Mouse (Mus musculus) heart, adult 2 months (tissue): ENCODE results near the gene Nos3. TPM values are rescaled to one million over a fixed set of nuclear protein-coding genes. Genes with fewer than 3 reads are reported as not detected.

Source experiments
- DNase-seq, 2 experiments: peaks; one replicate each; pipeline ENCODE4 v3.0.0; 2021
- H3K27ac ChIP-seq: fragments of 200-600 bp; 2 replicates; pipeline ENCODE4 v1.8.1; 2022
- H3K27me3 ChIP-seq: fragments of 200-500 bp; 2 replicates; pipeline ENCODE4 v1.6.1; 2012; ENCODE audit warnings: mild to moderate bottlenecking, low read length, inconsistent platforms, mixed read lengths; ENCODE audit not compliant: control insufficient read depth, insufficient read depth
- H3K36me3 ChIP-seq: fragments of 200-500 bp; 2 replicates; pipeline ENCODE4 v1.6.1; 2012; ENCODE audit warnings: low read length, inconsistent platforms; ENCODE audit not compliant: control insufficient read depth, insufficient read depth
- H3K4me1 ChIP-seq: fragments of 200-500 bp; 2 replicates; pipeline ENCODE4 v1.6.1; 2011; ENCODE audit warnings: low read length; ENCODE audit not compliant: control insufficient read depth, insufficient read depth
- H3K4me3 ChIP-seq: fragments of 200-600 bp; 2 replicates; pipeline ENCODE4 v1.8.1; 2022
- H3K79me2 ChIP-seq: fragments of 200-500 bp; replicated peaks from 2 replicates; pipeline ENCODE4 v1.6.1; 2012; ENCODE audit warnings: mild to moderate bottlenecking, inconsistent platforms, low read length, moderate library complexity, mixed read lengths; ENCODE audit not compliant: control insufficient read depth, insufficient read depth
- H3K9ac ChIP-seq: fragments of 200-500 bp; 2 replicates; pipeline ENCODE4 v1.6.1; 2012; ENCODE audit warnings: low read depth, mild to moderate bottlenecking, control low read depth, inconsistent platforms, low read length, mixed read lengths
- CTCF ChIP-seq: fragments of 200-600 bp; IDR thresholded peaks from 2 replicates; pipeline ENCODE4 v1.8.1; 2022; ENCODE audit warnings: antibody characterized with exemption, mild to moderate bottlenecking, moderate library complexity
- EP300 ChIP-seq: fragments of 200-500 bp; IDR thresholded peaks from 2 replicates; pipeline ENCODE4 v1.6.1; 2011; ENCODE audit warnings: low read depth, low read length, control low read depth; ENCODE audit not compliant: insufficient read depth
- POLR2A ChIP-seq: fragments of 200-500 bp; IDR thresholded peaks from 2 replicates; pipeline ENCODE4 v1.6.1; 2011; ENCODE audit warnings: mild to moderate bottlenecking, low read depth, low read length, control low read depth; ENCODE audit not compliant: insufficient read depth
- WGBS: fragments of 180-500 bp; shearing (Covaris S2); methylation state at CpG from one replicate; pipeline ENCODE4 v1.1.7; 2018; 5-methylcytosine and 5-hydroxymethylcytosine counted together
- intact Hi-C: fragments of 180-260 bp; cut with DNase I; formaldehyde crosslinking; loops from one replicate; pipeline ENCODE4 v1.15.1; 2025
- polyA plus RNA-seq: library from polyadenylated mRNA; depleted of rRNA; stranded (reverse); fragments of >200 nt; gene quantifications from 2 replicates; pipeline ENCODE4 v1.2.3, GENCODE M21; 2012
- total RNA-seq, 2 experiments: library from RNA; stranded (reverse); gene quantifications; 2 replicates each; pipeline ENCODE4 v1.2.3; 2021

Gene Nos3
- total and polyA plus RNA-seq, 3 experiments = 23.5 to 30.7 (median 24.4) TPM

DNA sequence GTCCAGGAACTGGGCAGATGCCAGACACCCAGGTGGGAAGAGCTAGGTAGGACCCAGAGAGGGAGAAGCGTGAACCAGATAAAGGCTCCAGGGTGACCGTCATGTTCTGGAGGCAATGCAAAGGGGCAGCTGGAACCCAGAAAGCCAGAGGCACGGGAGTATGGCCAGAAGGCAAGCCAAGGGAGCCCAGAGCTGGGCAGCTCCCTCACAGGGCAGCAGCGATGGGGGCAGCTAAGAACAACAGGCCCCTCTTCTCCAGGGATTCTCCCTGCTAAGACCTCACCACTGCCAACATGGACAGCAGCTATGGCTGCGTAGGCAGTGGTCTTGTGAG is 34.7 kb upstream of the Nos3 start:
- no peak for DNase-seq
- no peak for TF ChIP-seq POLR2A
- no peak for TF ChIP-seq EP300
- no peak for TF ChIP-seq CTCF
- 50% methylated on average over 5 of the region's 5 CpGs for WGBS
- no peaks in the 10 kb centered on the region for H3K79me2 ChIP-seq
- no peaks in the 10 kb centered on the region for H3K4me1 ChIP-seq
- H3K9ac ChIP-seq = peak overlapping the region; percentile 23; the same call in 1 of the 2 replicates
- intact Hi-C loops = no loop called here
- H3K36me3 ChIP-seq = no peaks in the 10 kb centered on the region
- peak overlapping the region; percentile 76 for H3K27ac ChIP-seq
- no peak overlapping the region for H3K4me3 ChIP-seq
- no peaks in the 10 kb centered on the region for H3K27me3 ChIP-seq

DNA sequence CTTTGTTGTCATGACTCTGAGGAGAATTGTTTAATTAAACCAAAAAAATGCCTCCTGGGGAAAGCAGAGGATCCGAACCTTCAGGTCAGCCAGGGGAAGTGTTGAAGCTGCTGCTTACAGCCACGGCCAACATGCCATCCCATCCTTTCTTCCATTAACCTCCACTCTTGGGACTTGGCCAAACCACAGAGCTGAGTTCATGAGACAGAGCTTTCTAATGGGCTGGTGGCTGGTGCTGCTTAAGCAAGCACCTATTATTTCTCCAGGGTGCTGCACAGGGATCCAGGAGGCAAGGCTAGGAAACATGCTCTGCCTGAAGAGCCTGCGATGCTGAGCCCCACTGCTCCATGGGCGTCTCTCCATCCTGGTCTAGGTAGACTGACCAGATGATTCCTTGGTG is 32.2 kb upstream of the Nos3 start:
- no peak overlapping the region for H3K27ac ChIP-seq
- whole genome bisulfite sequencing = 74% methylated on average over 4 of the region's 4 CpGs
- H3K4me3 ChIP-seq = no peak overlapping the region
- H3K4me1 ChIP-seq = peaks cover 9% of the 10 kb centered on the region
- DNase-seq = no peak
- H3K9ac ChIP-seq = no peak overlapping the region
- no peaks in the 10 kb centered on the region for H3K79me2 ChIP-seq
- no peaks in the 10 kb centered on the region for H3K27me3 ChIP-seq
- intact Hi-C loops = no loop called here
- TF ChIP-seq POLR2A (no peak), CTCF (no peak), EP300 (no peak)
- no peaks in the 10 kb centered on the region for H3K36me3 ChIP-seq

DNA sequence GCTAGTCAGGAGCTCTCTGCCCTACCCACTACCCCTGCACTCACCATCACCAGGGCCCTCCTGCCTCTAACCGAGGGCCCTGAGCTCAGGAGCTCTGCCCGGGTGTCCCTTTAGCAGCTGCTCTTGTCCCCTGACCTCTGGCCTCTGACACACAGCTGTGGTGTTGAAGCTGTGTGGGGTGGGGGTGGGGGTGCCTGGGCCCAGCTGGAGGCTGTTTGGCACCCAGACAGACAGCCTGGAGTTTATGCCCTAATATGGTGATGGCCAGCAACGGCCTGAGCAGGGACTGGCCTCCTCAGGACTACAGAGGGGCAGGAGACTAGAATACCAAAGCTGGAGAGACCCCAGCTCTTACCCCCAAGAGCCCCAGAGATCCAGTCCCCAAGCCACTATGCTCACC is 29.9 kb upstream of the Nos3 start:
- no peak overlapping the region for H3K9ac ChIP-seq
- intact Hi-C loops = no loop called here
- no peak overlapping the region for H3K4me3 ChIP-seq
- TF ChIP-seq POLR2A = no peak
- TF ChIP-seq EP300 = no peak
- TF ChIP-seq CTCF = no peak
- no peaks in the 10 kb centered on the region for H3K27me3 ChIP-seq
- H3K4me1 ChIP-seq = peaks cover 17% of the 10 kb centered on the region
- peak overlapping the region; percentile 33 for H3K27ac ChIP-seq
- 27% methylated on average over 3 of the region's 3 CpGs for WGBS
- peak in 1 of 2 experiments; percentile 20 for DNase-seq
- H3K36me3 ChIP-seq = no peaks in the 10 kb centered on the region
- no peaks in the 10 kb centered on the region for H3K79me2 ChIP-seq

DNA sequence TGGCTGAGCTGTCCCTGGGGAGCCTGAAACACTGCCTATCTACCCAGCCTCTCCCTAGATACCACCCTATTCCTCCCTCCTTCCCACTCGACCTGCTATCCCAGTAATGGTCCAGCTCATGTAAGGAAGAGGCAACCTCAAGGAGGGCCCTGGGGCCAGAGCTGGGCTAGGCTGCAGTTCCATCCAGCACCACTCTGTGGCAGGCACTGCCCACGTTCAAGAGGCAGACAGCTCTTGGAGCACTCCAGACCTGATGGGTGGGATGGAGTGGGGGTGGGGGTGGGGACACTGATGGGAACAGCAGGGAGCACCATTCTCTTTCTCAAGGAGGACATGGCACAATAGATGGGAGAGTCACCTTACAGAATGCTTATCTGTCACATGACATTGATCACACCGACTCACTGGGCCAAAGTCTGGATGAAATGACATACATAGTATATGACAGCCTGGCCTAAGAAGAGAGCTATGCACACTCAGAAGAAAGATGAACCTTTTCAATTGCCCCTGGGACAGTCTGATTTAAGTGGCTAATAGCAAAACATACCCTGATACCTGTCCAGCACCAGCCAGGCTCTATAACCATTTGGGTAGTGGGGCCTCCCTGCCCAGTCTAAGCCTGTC is 28.6 kb upstream of the Nos3 start:
- no peaks in the 10 kb centered on the region for H3K36me3 ChIP-seq
- WGBS = 19% methylated on average over 3 of the region's 3 CpGs
- TF ChIP-seq CTCF = peak; percentile 84
- TF ChIP-seq POLR2A = no peak
- TF ChIP-seq EP300 = 0 out of 2 replicates have a peak, but pooled peaks have one; percentile 44
- H3K9ac ChIP-seq = no peak overlapping the region
- no peaks in the 10 kb centered on the region for H3K79me2 ChIP-seq
- intact Hi-C loops = loop anchor here (1.0 to 2.0 kb wide), 3 partner anchors 17 to 57 kb away; partner anchors contain the start of genes Abcb8 and Atg9b
- peak; percentile 65 to 71 for DNase-seq
- peaks cover 17% of the 10 kb centered on the region for H3K4me1 ChIP-seq
- peak overlapping the region; percentile 71 for H3K27ac ChIP-seq
- H3K27me3 ChIP-seq = no peaks in the 10 kb centered on the region
- H3K4me3 ChIP-seq = no peak overlapping the region

DNA sequence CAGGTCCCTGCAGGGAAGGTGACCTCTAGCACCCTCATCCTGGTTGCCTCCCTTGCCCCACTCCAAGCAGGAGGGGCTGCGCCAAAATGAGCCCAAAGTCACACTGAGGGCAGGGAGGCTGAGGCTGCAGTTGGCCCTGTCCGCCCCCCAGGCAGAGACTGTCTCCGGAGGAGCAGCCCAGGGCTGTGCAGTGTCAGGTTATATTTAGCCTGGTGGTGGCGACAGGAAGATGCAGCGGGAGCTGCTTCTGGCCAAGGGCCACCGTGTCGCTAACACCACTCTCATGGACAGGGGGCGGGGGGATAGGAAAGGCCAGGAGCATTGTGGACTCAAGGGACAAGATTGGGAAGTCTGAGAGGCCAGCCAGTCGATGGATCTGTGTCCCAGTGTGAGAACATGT is 27.2 kb upstream of the Nos3 start:
- TF ChIP-seq EP300 = peak; percentile 46; the same call in 1 of the 2 replicates
- peak; percentile 51 for TF ChIP-seq CTCF
- TF ChIP-seq POLR2A = no peak
- H3K79me2 ChIP-seq = no peaks in the 10 kb centered on the region
- H3K36me3 ChIP-seq = no peaks in the 10 kb centered on the region
- intact Hi-C loops = loop anchor here (2.0 kb wide), 2 partner anchors 15 to 55 kb away; partner anchors contain the start of genes Abcb8 and Atg9b
- WGBS = 6% methylated on average over 9 of the region's 9 CpGs
- H3K9ac ChIP-seq = no peak overlapping the region
- no peaks in the 10 kb centered on the region for H3K27me3 ChIP-seq
- no peak overlapping the region for H3K4me3 ChIP-seq
- peak overlapping the region; percentile 71 for H3K27ac ChIP-seq
- peaks cover 21% of the 10 kb centered on the region for H3K4me1 ChIP-seq
- DNase-seq = peak; percentile 67 to 79

DNA sequence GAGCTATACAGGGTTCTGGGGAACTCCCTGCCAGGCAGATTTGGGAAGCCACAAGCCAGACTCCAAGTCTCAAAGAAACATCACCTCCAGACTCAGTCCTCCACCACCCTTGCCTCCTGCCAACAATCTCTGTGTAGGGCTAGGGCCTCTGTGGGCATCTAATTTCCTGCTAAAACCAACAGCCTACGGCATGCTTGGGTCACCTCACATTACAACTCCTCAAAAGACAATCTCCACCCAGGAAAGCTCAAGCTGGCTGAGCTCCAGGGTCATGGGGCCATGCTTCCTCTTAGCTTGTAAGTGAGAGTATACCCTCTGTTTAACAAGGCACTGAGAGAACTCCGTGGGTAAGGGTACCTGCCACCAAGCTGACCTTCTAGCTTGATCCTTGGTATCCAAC is 26.8 kb upstream of the Nos3 start:
- intact Hi-C loops = loop anchor here (2.0 kb wide), 2 partner anchors 15 to 55 kb away; partner anchors contain the start of genes Abcb8 and Atg9b
- 9% methylated on average over 2 of the region's 2 CpGs for WGBS
- TF ChIP-seq EP300 = no peak
- TF ChIP-seq CTCF = no peak
- no peak for TF ChIP-seq POLR2A
- Histone ChIP-seq H3K27me3 (no peaks in the 10 kb centered on the region), H3K9ac (no peak overlapping the region), H3K4me1 (peaks cover 21% of the 10 kb centered on the region), H3K4me3 (no peak overlapping the region), H3K79me2 (no peaks in the 10 kb centered on the region), H3K27ac (peak overlapping the region; percentile 29), H3K36me3 (no peaks in the 10 kb centered on the region)
- DNase-seq = peak in 1 of 2 experiments; percentile 25
